Mouse (Mus musculus): ENCODE measurements around the gene Gas1. TPM values are rescaled to one million over a fixed set of nuclear protein-coding genes. Genes with fewer than 3 reads are reported as not detected.
A peak's percentile ranks its signal among the peaks of the same experiment; 100 is the strongest.

Gas1 gene
- polyA plus RNA-seq, 1 experiment = 2.5 TPM

GRCm38 (mm10) chr13:60178416-60178815 lies 1.3 kb upstream of the Gas1 start:
- peak overlapping the region; percentile 76 for H3K4me3 ChIP-seq (ENCODE audit: control insufficient read depth, low read depth, low read length)
- TF ChIP-seq POLR2A (IDR thresholded peaks at IDR 0.05; ENCODE audit: control insufficient read depth, low read depth, low read length) = no peak
- peak; percentile 92; the same call in 1 of the 2 replicates for TF ChIP-seq CTCF (IDR thresholded peaks at IDR 0.05; ENCODE audit: control insufficient read depth, insufficient read depth, insufficient replicate concordance, low read depth, low read length)
- H3K4me1 ChIP-seq (ENCODE audit: control insufficient read depth, insufficient read depth, low read length) = peaks cover 13% of the 10 kb centered on the region
- H3K27ac ChIP-seq (ENCODE audit: control insufficient read depth, insufficient read depth, low read depth, low read length) = peak overlapping the region; percentile 57; the same call in 1 of the 2 replicates
- H3K36me3 ChIP-seq (ENCODE audit: control insufficient read depth, insufficient read depth, low read length) = no peaks in the 10 kb centered on the region
- H3K27me3 ChIP-seq (ENCODE audit: control insufficient read depth, insufficient read depth, low read length) = no peaks in the 10 kb centered on the region

GRCm38 (mm10) chr13:60177797-60178110 lies 589 bp upstream of the Gas1 start:
- no peak for TF ChIP-seq POLR2A (IDR thresholded peaks at IDR 0.05; ENCODE audit: control insufficient read depth, low read depth, low read length)
- no peak for TF ChIP-seq CTCF (IDR thresholded peaks at IDR 0.05; ENCODE audit: control insufficient read depth, insufficient read depth, insufficient replicate concordance, low read depth, low read length)
- peak overlapping the region; percentile 76 for H3K4me3 ChIP-seq (ENCODE audit: control insufficient read depth, low read depth, low read length)
- 0 out of 2 replicates have a peak overlapping the region, but pooled peaks have one; percentile 14 for H3K27ac ChIP-seq (ENCODE audit: control insufficient read depth, insufficient read depth, low read depth, low read length)
- no peaks in the 10 kb centered on the region for H3K27me3 ChIP-seq (ENCODE audit: control insufficient read depth, insufficient read depth, low read length)
- no peaks in the 10 kb centered on the region for H3K36me3 ChIP-seq (ENCODE audit: control insufficient read depth, insufficient read depth, low read length)
- H3K4me1 ChIP-seq (ENCODE audit: control insufficient read depth, insufficient read depth, low read length) = peaks cover 13% of the 10 kb centered on the region

GRCm38 (mm10) chr13:60176776-60177105 lies 424 bp downstream of the Gas1 start:
- peak overlapping the region; percentile 76 for H3K4me3 ChIP-seq (ENCODE audit: control insufficient read depth, low read depth, low read length)
- H3K36me3 ChIP-seq (ENCODE audit: control insufficient read depth, insufficient read depth, low read length) = no peaks in the 10 kb centered on the region

DNA sequence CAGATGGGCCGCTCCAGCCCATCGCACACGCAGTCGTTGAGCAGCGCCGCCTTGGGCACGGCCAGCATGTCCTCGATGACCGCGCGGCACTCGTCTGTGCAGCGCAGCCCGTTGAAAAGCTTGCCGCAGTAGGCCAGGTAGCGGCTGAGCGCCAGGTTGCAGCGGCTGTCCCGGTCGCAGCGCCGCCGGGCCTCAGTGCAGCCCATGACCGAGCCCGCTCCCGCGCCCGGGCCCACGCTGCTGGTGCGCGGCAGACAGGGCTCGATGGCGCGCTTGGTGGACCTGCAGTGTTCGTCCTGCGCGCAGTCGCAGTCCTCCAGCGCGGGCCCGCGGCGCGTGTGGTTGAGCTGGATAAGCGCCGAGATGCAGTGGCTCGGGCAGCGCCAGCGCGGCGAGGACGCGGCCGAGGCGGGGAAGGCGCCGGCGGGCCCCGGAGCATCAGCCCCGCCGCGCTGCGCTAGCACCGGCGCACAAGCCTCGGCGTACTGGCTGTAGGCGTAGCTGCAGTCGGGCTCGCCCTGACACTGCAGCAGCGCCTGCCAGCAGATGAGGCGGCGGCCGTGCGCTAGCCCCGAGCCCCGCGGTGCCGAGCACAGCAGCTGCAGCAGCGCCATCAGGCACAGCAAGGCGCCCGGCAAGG lies 909 bp downstream of the Gas1 start:
- H3K27ac ChIP-seq (ENCODE audit: control insufficient read depth, insufficient read depth, low read depth, low read length) = peak overlapping the region; percentile 22; the same call in 1 of the 2 replicates
- TF ChIP-seq CTCF (IDR thresholded peaks at IDR 0.05; ENCODE audit: control insufficient read depth, insufficient read depth, insufficient replicate concordance, low read depth, low read length) (no peak), POLR2A (IDR thresholded peaks at IDR 0.05; ENCODE audit: control insufficient read depth, low read depth, low read length) (no peak)
- H3K36me3 ChIP-seq (ENCODE audit: control insufficient read depth, insufficient read depth, low read length) = no peaks in the 10 kb centered on the region
- H3K4me1 ChIP-seq (ENCODE audit: control insufficient read depth, insufficient read depth, low read length) = peaks cover 15% of the 10 kb centered on the region
- H3K4me3 ChIP-seq (ENCODE audit: control insufficient read depth, low read depth, low read length) = peak overlapping the region; percentile 76
- H3K27me3 ChIP-seq (ENCODE audit: control insufficient read depth, insufficient read depth, low read length) = no peaks in the 10 kb centered on the region

More at GRCm38 (mm10) chr13:60176776-60177105, 424 bp downstream of the Gas1 start:
- TF ChIP-seq POLR2A (IDR thresholded peaks at IDR 0.05; ENCODE audit: control insufficient read depth, low read depth, low read length) (no peak), CTCF (IDR thresholded peaks at IDR 0.05; ENCODE audit: control insufficient read depth, insufficient read depth, insufficient replicate concordance, low read depth, low read length) (no peak)
- Histone ChIP-seq H3K27ac (ENCODE audit: control insufficient read depth, insufficient read depth, low read depth, low read length) (peak overlapping the region; percentile 8; the same call in 1 of the 2 replicates), H3K27me3 (ENCODE audit: control insufficient read depth, insufficient read depth, low read length) (no peaks in the 10 kb centered on the region), H3K4me1 (ENCODE audit: control insufficient read depth, insufficient read depth, low read length) (peaks cover 13% of the 10 kb centered on the region)

DNA sequence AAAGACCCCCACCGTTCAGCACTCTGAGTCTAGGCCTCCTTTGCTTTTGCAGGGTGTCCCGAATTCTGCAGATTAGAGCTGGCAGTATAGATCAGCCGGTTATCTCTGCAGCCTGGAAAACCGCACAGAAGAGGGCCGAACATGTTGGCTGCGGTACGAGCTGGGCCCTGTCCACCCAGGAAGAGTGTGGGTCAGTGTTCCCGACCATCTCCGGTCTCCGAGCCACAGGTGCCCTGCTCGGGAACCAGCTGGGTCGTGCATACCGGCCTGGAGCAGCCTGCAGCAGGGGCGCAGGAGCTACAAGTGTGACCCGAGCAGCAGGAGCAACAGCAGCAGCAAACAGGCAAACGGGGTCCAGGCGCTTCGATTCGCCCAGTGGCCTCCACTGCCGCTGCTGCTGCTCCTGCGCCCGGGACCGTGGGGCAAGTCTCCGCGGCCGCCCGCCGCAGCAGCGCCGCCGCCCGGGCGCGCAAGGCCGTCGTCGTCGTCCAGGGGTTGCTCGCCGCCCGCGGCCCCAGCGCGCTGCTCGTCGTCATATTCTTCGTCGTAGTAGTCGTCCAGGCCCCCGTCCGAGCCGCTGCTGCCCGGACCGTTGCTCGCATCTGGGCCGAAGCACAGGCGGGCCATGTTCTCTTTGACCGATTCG lies 1.6 kb downstream of the Gas1 start:
- Histone ChIP-seq H3K4me3 (ENCODE audit: control insufficient read depth, low read depth, low read length) (peak overlapping the region; percentile 76), H3K4me1 (ENCODE audit: control insufficient read depth, insufficient read depth, low read length) (peaks cover 15% of the 10 kb centered on the region), H3K36me3 (ENCODE audit: control insufficient read depth, insufficient read depth, low read length) (no peaks in the 10 kb centered on the region), H3K27me3 (ENCODE audit: control insufficient read depth, insufficient read depth, low read length) (no peaks in the 10 kb centered on the region), H3K27ac (ENCODE audit: control insufficient read depth, insufficient read depth, low read depth, low read length) (peak overlapping the region; percentile 22; the same call in 1 of the 2 replicates)
- TF ChIP-seq CTCF (IDR thresholded peaks at IDR 0.05; ENCODE audit: control insufficient read depth, insufficient read depth, insufficient replicate concordance, low read depth, low read length) (no peak), POLR2A (IDR thresholded peaks at IDR 0.05; ENCODE audit: control insufficient read depth, low read depth, low read length) (no peak)

- Histone ChIP-seq H3K4me3 (ENCODE audit: control insufficient read depth, low read depth, low read length) (no peak overlapping the region), H3K27ac (ENCODE audit: control insufficient read depth, insufficient read depth, low read depth, low read length) (no peak overlapping the region), H3K4me1 (ENCODE audit: control insufficient read depth, insufficient read depth, low read length) (peaks cover 15% of the 10 kb centered on the region), H3K36me3 (ENCODE audit: control insufficient read depth, insufficient read depth, low read length) (no peaks in the 10 kb centered on the region), H3K27me3 (ENCODE audit: control insufficient read depth, insufficient read depth, low read length) (no peaks in the 10 kb centered on the region)
- no peak for TF ChIP-seq CTCF (IDR thresholded peaks at IDR 0.05; ENCODE audit: control insufficient read depth, insufficient read depth, insufficient replicate concordance, low read depth, low read length)
- no peak for TF ChIP-seq POLR2A (IDR thresholded peaks at IDR 0.05; ENCODE audit: control insufficient read depth, low read depth, low read length)
These were observed 2.2 kb downstream of the Gas1 start for GRCm38 (mm10) chr13:60174953-60175352.

DNA sequence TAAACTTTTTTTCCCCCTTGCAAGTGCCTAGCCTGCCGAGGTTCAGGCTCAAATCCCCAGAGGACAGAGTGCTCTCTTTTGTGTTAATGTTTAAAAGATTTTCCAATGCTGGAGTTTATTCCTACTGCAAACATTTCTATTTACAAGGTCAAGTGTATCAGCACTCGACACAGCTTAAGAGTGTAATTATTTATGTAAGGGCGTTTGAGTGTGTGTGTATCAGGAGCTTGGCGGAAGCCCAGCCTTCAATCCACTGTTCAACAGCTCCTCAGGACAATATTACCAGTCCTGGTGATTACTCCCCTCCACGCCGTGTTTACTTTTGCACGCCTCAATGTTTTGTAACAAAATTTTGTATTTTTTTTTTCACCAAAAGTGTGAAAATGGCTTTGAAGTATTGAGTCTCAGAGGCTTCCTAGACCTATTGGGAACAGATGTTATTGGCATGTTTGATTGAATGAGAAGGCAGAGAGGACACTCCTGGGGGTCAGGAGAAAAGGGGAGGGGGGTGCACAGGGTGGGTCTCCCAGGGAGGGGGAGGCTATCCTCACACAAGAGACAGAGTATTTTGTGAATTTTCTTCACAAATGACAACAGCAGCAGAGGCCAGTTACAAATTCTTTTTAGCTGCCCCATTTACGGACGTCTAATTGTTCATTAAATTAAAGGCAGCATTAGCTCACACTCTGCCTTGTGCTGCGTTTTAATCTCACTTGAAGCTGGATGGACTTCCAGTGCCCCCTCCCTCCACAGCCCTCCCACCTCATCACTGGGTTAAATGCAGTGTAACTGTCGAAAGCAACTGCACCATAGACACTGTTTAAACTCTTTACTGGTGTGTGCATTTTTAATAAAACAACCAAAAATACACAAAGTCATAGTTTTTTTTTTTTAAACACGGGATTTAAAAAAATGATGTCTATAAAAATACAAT lies 3.3 kb downstream of the Gas1 start:
- H3K27me3 ChIP-seq (ENCODE audit: control insufficient read depth, insufficient read depth, low read length) = no peaks in the 10 kb centered on the region
- no peak overlapping the region for H3K4me3 ChIP-seq (ENCODE audit: control insufficient read depth, low read depth, low read length)
- H3K27ac ChIP-seq (ENCODE audit: control insufficient read depth, insufficient read depth, low read depth, low read length) = no peak overlapping the region
- H3K4me1 ChIP-seq (ENCODE audit: control insufficient read depth, insufficient read depth, low read length) = peaks cover 15% of the 10 kb centered on the region
- TF ChIP-seq CTCF (IDR thresholded peaks at IDR 0.05; ENCODE audit: control insufficient read depth, insufficient read depth, insufficient replicate concordance, low read depth, low read length) (no peak), POLR2A (IDR thresholded peaks at IDR 0.05; ENCODE audit: control insufficient read depth, low read depth, low read length) (no peak)
- H3K36me3 ChIP-seq (ENCODE audit: control insufficient read depth, insufficient read depth, low read length) = no peaks in the 10 kb centered on the region
